Mouse (Mus musculus) embryo, embryonic 10 days (tissue): ENCODE measurements around the gene Mroh3.
A peak's percentile ranks its signal among the peaks of the same experiment; 100 is the strongest.

Source experiments
- DNase-seq: peaks from one replicate; pipeline ENCODE4 v3.0.0-alpha.2; 2015; ENCODE audit warnings: low spot score

Mroh3 gene

GRCm38 (mm10) chr1:136156304-136156703 lies 56.3 kb downstream of the Mroh3 start:
- DNase-seq: no peak

GRCm38 (mm10) chr1:136151371-136151770 lies 61.3 kb downstream of the Mroh3 start:
- no peak for DNase-seq

GRCm38 (mm10) chr1:136149702-136150101 lies 62.9 kb downstream of the Mroh3 start:
- no peak for DNase-seq

- DNase-seq: no peak
Observed at GRCm38 (mm10) chr1:136143514-136143913, 69.1 kb downstream of the Mroh3 start.

- DNase-seq: no peak
Observed at GRCm38 (mm10) chr1:136142336-136142735, 70.3 kb downstream of the Mroh3 start.

GRCm38 (mm10) chr1:136141176-136141950 lies 71.3 kb downstream of the Mroh3 start:
- no peak for DNase-seq

- DNase-seq: peak; percentile 90
Observed at GRCm38 (mm10) chr1:136139990-136140640, 72.5 kb downstream of the Mroh3 start.

GRCm38 (mm10) chr1:136138191-136138830 lies 74.3 kb downstream of the Mroh3 start:
- peak; percentile 46 for DNase-seq

- no peak for DNase-seq
Observed at GRCm38 (mm10) chr1:136137575-136137974, 75.1 kb downstream of the Mroh3 start.

- DNase-seq: peak; percentile 42
Observed at GRCm38 (mm10) chr1:136137071-136137531, 75.5 kb downstream of the Mroh3 start.

- DNase-seq: peak; percentile 56
Observed at GRCm38 (mm10) chr1:136136547-136136946, 76.1 kb downstream of the Mroh3 start.

- no peak for DNase-seq
Observed at GRCm38 (mm10) chr1:136135777-136136444, 76.7 kb downstream of the Mroh3 start.

GRCm38 (mm10) chr1:136135046-136135445 lies 77.6 kb downstream of the Mroh3 start:
- DNase-seq: no peak

GRCm38 (mm10) chr1:136134547-136134946 lies 78.1 kb downstream of the Mroh3 start:
- no peak for DNase-seq

- no peak for DNase-seq
Observed at GRCm38 (mm10) chr1:136133570-136134240, 78.9 kb downstream of the Mroh3 start.

GRCm38 (mm10) chr1:136132386-136133201 lies 80.0 kb downstream of the Mroh3 start:
- no peak for DNase-seq
